Mouse (Mus musculus) brain, embryonic 14.5 days (tissue): ENCODE measurements at regions not wholly inside any gene's neighbourhood (a gene's known extent, or its start where the extent isn't known, plus 50 kb on each side); places are given as distances from the start of the nearest gene placed in this dataset.

ENCODE experiments used
- CTCF ChIP-seq: fragments of 200-500 bp; IDR thresholded peaks from 2 replicates; pipeline ENCODE4 v1.5.1; 2012; ENCODE audit warnings: inconsistent platforms, mild to moderate bottlenecking, moderate library complexity, borderline replicate concordance; ENCODE audit not compliant: insufficient read depth, insufficient read length; ENCODE audit errors: extremely low read depth
- POLR2A ChIP-seq: fragments of 200-500 bp; IDR thresholded peaks from 2 replicates; pipeline ENCODE4 v1.6.1; 2012; ENCODE audit warnings: mild to moderate bottlenecking, inconsistent platforms, borderline replicate concordance; ENCODE audit not compliant: poor library complexity, insufficient read depth, insufficient read length, severe bottlenecking; ENCODE audit errors: extremely low read depth

DNA sequence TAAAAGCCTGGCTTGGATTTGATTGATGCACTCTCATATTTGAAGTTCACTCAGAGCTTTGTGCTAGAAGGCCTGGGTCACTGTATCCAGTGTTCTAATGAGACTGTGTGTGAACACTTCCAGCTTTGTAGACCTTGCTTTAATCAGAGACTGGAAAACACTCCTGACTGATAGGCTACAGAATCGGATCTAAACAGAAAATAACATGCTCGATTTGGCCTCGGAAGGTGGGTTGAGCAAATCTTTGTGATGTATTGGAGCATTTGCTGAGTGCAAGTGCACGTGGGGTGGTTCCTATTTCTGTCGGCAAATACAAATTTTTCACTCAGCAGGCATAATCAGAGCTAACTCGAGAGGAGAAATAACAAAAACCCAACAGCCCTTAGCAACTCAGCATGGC is 1078.2 kb upstream of the Nr2f1 start:
- TF ChIP-seq CTCF, result no peak
- TF ChIP-seq POLR2A, result no peak
